Mouse (Mus musculus) neutrophil, adult 5-6 weeks (primary cell): Measurements from ENCODE around the gene Dedd. TPM values are rescaled to one million over a fixed set of nuclear protein-coding genes. Genes with fewer than 3 reads are reported as not detected.

Experiments used
- ATAC-seq: fragments of 151-379, 151-347 bp; 2 replicates; pipeline ENCODE4 v1.8.0; 2017; ENCODE audit warnings: mild to moderate bottlenecking, moderate TSS enrichment; ENCODE audit not compliant: insufficient number of reproducible peaks, poor library complexity, low FRiP score, severe bottlenecking; ENCODE audit errors: extremely low read depth
- total RNA-seq: library from RNA; stranded (forward); fragments of 200-1000 nt; gene quantifications from 2 replicates; pipeline ENCODE4 v1.2.3, GENCODE M21; 2017

The Dedd gene
- total RNA-seq, 1 experiment from 2014 or later: 24.2 TPM

DNA sequence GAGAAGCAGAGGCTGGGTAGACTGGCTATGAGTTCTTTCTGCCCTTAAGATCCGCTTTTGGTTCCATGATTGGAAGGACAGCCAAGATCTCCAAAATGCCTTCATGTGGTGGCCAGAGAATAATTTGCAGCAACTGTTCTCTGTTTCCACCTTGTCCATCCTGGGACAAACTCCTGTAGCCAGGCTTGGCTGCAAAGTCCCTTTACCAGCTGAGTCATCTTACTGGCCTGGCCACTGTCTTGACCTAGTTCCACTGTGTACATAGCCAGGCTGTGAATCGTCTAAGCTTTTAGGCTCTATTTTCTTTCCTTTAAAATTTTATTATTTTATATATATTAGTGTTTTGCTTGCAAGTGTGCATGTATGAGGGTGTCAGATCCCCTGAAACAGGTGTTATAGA, 20.3 kb downstream of the Dedd start:
- ATAC-seq: no peak

DNA sequence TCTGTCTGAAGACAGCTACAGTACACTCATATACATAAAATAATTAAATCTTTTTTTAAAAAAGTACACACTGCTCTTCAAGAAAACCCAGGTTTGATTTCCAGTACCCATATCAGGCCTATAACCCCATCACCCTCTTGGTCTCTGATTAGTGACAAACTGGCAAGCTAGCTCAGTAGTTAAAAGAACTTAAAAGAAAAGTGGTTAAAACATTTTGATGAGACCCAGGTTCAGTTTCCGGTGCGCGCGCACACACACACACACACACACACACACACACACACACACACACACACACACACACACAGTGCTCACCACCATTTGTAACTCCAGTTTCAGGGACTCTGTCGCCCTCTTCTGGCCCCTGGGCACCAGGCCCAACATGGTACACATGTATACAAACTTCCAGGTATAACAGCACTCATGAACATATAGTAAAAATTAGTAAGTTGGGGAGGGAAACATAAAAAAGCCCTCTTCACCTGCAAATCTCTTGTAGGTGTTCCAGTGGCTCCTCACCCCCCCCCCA, 26.9 kb downstream of the Dedd start:
- ATAC-seq: no peak

DNA sequence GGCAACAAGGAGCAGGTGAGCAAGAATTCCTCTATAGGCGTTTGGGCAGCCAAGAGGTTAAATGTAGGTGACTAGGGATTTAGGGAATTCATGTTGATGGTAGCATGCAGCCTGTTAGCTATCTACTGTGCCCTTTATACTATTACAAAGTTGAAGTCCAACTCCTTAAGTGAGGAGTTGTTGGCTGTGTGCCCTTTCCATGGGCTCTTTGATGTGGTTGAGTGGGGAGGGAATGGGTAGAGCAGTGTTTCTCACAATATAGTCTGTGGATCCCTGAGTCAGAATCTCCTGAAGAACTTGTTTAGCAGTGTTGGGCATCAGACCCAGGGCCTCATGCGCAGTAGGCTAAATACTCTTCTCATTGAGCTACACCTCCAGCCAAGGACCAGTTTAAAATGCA, 27.9 kb downstream of the Dedd start:
- no peak for ATAC-seq

DNA sequence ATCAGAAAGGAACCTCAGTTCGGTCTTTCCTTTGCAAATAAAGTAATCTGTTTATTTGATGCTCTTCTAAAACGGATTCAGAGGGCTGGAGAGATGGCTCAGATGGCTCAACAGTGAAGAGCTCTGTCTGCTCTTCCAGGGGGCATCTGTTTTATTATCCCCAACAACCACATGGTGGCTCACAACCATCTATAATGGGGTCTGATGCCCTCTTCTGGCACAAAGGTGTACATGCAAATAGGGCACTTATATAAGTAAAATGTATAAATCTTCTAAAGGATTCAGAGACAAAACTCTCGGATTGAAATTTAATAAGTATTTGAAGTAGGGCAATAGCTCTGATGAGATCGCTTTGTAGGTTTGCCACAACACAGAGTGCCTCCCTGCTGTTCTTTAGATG, 29.5 kb downstream of the Dedd start:
- ATAC-seq: peak; percentile 15; the same call in 1 of the 2 replicates

DNA sequence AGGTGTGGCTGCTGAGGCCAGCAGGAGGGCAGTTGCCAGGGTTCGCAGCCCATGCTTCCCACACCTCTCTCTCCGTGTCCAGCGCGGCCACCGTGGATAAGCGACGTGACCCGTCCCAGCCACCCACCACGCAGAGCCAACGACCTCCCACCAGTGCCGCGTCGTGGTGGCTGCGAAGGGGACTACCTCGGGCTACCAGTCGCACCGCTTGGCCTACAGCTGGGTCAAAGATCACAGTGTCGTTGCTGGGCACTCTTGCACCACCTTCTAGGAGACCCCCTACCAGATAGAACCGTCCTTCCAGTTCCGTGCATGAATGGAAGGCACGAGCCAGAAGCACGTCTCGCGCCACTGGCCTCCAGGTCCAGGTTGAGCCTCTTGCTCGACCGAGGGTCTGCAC, 31.3 kb downstream of the Dedd start:
- ATAC-seq: no peak

DNA sequence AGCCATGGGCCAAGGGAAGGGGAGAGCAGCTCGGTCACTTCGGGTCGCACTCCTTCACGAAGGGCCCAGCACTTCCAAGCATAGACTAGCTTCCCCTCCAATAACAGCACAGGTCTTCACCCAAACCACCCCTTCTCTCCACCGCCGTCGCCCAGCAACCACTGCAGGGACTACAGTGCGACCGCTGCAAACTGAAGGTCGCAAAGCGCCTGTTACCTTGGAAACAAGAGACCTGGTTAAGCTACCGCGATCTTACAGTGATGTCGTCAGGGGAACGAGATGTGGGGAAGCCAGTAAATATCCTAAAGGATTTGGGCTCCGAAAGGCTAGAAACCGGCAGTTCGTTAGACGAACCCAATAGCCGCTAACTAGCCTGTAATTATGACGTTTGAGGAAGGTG, 31.7 kb downstream of the Dedd start, which contains the start of gene Klhdc9:
TSS of gene Klhdc9 (minus strand) at position 143 of the 400 bp plus-strand sequence.
- ATAC-seq: peak; percentile 79

DNA sequence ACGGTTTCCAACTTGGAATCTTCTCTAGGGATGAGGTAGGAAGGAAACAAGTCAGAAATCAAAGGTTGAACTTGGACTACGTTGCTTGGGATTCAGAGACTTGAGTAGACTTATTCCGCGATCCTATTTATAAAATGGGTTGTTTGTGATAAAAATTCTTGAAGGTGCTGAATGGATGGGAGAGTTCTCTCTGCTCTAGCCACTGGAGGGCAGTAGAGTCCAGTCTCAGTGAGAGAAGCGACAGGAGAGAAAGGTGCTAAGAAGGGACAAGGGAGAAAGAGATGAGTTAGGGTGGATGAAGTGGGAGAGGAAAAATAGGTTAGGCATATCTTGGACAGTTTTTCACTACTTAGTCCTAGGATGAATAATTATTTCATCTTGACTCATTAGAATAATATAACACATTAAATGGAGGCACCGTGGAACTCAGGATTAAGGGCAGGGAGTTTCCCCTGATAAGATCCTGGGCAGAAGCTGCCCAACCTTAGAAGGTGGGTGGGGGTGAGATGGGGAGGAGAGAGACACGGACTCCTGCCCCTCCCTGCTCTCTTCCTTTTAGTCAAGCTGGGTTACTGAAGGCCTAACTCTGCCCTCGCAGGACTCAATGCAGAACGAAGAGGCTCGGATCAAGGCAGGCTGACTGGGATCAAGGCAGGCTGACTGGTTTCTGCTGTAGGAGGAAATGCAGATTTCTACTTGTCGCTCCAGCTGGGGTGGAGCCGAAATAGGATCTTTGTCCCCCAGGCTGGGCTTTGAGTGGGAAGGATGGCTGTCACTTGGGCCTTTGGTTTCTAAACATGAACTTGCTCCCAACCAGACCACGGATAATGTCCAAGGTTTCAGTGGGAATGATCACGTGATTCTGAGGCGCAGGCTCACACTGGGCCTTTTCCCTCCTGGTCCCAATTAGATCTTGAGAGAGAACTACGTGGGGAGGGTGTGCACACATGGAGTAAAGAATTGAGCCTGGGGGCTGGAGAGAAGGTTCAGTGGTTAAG, 32.5 kb downstream of the Dedd start:
- peak; percentile 75 for ATAC-seq

DNA sequence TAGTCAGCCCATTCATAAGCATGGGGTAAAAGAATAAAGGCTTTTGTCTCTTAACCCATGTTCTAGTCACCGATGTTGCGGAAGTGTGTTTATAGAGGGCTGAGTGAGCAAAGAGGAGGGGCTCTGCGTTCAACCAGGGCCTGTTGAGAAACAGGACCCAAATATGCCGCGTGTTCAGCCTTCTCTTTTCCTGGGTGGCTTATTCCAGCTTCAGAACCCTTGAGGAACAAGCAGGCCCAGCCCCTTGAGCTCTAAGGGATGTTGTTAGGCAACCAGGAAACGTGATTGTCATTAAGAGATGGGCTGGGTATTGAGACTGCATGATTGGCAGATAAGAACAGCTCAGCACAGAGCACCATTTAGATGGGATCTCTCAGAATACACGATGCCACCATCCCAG, 37.0 kb downstream of the Dedd start:
- no peak for ATAC-seq

DNA sequence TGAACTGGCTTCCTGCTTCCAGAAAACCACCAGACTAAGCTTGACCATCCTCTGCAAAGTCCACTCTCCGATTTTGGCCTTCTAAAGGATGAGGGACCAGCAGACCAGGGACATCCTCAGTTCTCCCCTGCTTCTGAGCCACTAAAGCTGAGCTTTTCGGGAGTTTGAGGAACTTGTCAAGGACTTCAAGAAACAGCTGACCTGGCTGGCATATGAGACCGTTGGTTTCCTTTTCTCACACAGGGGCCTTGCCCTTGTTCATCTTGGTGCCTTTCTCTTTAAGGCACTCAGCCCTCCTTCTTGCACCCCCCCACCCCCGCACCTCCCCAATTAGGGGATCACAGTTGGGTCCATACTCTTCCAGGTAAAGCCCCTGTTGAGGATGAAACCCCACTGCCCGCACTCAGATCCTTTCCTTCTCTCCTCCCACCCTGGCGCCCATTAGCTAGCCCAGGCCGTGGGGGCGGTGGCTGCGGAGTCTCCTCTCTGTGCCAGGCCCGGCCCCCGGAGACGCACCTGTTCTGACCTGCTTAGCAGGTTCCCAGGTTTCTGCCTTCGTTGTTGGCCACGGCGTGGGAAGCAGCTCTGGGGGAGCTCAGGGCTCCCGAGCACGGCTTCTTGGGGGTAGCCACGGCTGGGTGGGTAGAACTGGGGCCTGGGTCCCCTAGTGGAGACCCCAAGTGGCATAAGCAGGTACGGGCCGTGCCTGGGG, 41.1 kb downstream of the Dedd start, which contains the start of gene Nectin4:
TSS of gene Nectin4 (plus strand) at position 255 of the 712 bp plus-strand sequence.
- ATAC-seq: peak; percentile 28; the same call in 1 of the 2 replicates

DNA sequence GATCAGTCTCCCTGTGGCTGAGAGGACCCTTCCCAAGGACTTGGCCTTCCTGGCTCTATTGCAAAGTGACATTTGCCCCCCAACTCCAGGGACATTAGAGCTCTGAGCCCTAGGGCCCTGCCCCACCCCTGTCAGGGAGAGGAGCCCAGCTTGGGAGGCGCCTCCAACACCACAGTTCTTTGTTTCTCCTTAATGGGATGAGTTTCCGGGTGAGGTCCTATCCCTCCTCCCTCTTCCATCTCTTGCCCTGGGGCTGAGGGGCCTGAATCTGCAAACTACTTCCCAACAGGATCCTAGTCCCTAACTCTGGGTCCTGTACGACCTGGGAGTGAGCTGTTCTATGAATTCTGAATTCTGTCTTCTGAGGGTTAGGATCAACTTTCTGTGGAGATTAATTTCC, 43.9 kb downstream of the Dedd start:
- ATAC-seq: no peak

DNA sequence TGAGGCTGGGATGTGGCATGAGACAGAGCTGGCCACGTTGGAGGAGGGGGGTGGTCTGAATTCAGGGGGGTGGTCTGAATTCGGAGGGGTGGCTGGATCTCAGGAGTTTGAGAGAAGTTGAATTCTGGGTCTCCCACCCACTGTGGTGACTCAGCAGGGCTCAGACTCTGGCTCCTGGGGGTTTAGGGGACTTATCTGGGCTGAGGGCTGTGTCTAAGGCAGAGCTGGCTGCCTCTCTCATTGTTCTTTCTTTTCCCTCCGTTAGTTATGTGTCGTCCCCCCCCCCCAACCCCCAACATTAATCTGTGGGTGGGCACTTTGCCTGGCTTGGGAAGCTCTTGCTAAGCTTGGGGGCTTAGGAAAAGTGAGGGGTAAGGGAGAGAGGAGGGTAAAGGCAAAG, 45.0 kb downstream of the Dedd start:
- ATAC-seq: no peak

DNA sequence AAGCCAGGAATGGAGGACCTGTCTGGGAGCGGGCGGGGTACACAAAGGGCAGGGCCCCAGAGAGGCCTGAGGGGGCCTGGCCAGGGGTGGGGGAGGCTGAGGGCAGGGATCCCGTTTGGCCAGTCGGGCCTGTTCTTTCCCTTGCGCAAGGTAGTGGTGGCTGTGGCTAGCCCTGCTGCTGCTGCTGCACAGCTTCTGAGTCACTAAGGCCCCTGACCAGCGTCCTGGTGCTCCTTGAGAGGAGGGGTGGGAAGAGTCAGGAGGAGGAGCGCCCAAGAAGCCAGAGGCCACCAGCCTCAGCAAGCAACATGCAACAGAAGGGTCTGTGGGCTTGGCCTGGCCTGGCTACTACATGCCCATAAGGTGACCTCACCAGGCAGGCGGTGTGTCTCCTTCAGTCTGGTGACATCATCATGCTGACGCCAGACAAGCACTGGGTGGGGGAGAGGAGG, 46.7 kb downstream of the Dedd start:
- ATAC-seq: no peak

DNA sequence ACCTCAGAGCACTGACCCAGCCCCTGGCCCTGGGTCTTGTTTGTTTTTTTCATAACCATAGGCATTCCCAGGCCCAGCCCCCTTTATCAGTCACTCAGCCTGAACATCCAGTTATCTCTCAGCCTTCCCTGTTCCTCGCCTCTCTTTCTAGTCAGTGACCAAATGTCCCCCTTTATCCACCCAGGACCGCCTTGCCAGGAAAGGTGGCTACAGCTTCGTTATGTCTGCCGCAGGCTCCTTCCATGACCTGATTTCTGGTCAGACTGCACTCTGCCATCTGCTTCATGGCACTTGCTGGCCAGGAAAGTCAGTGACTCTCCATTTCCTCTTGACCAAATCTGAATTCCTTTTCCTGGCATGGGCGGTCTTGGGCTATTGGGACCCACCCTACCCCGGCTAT, 49.4 kb downstream of the Dedd start:
- no peak for ATAC-seq

DNA sequence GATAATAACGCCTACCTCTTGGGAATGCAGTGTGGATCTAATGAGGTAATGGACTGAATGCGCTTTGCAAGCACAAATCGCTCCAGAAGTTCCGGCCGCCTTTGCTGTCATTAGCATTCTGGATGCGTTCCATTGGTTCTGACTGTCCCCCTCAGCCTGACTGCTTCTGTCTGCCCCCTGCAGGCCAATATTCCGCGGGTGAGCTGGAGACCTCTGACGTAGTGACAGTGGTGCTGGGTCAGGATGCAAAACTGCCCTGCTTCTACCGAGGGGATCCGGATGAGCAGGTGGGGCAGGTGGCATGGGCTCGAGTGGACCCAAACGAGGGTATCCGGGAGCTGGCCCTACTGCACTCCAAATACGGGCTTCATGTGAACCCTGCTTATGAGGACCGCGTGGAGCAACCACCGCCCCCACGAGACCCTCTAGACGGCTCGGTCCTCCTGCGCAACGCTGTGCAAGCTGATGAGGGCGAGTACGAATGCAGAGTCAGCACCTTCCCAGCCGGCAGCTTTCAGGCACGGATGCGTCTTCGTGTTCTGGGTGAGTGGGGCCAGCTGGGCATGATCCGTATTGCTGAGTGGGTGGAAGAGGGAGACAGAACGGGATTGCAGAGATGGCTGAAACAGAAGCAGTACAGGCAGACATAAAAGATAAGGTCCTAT, 51.1 kb downstream of the Dedd start:
- peak; percentile 86 for ATAC-seq

DNA sequence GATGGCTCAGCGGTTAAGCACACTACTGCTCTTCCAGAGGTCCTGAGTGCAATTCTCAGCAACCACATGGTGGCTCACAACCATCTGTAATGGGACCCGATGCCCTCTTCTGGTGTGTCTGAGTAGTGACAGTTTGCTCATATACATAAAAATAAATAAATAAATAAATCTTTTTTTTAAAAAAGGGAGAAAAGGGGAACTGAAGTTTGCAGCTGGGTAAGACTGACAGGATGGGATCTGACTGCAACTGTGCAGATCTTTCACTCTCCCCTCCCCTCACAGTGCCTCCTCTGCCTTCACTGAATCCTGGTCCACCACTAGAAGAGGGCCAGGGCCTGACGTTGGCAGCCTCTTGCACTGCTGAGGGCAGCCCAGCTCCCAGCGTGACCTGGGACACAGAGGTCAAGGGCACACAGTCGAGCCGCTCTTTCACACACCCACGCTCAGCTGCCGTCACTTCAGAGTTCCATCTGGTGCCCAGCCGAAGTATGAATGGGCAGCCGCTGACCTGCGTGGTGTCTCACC, 53.2 kb downstream of the Dedd start:
- no peak for ATAC-seq

DNA sequence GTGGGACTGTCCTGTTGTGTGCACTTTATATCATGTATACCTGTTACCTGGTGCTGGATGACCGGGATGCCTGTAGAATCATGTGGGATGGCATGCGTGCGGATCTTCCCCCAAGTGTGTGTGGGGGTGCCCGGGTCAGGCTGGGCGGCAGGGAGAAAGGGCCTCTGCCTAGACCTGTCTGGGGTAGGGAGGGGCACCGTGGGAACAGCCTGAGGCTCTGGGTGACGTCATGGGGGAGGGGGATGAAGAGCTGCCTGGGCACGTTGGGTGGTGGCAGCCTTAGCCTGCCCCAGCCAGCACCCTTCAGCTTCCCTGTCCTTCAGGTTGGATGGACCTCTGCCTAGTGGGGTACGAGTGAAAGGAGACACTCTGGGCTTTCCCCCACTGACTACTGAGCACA, 55.4 kb downstream of the Dedd start:
- no peak for ATAC-seq

DNA sequence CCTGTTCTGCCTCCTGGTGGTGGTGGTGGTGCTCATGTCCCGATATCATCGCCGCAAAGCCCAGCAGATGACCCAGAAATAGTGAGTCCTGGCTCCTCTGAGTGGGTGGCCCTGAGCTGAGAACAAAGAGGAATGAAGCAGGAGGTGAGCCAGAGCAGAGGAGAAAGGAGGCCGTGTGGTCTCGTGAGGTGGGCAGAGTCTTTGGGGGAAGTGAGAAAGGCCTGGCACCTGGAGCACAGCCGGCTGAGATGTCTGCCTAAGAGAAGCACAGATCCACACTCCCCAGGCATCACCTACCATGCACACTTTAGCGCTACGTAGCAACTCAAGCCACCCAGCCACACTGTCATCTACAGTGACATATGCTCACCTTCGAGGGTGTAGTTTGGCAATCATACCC, 56.2 kb downstream of the Dedd start:
- no peak for ATAC-seq

DNA sequence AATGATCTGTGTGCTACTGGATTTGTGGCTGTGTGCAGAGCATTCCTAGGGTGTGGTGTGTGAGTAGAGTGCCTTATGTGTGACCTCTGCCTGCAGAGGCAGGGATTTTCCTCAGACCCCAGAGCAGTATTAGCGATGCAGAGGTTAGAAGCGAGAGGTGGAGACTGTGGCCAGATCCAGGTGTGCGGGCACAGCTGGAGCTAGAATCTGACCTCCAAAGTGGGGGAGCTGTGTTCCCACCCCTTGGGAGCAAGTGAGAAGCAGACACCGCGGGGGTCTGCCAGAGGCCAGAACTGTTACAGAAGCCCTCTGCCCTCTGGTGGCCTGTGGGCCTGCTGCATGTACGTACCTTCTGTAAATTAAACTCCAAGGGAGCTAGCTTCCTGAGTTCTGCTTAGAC, 58.2 kb downstream of the Dedd start:
- no peak for ATAC-seq
